Mouse (Mus musculus) heart, adult 2 months (tissue): ENCODE measurements around the gene Sart1. TPM values are rescaled to one million over a fixed set of nuclear protein-coding genes. Genes with fewer than 3 reads are reported as not detected.
A peak's percentile ranks its signal among the peaks of the same experiment; 100 is the strongest.

Experiments
- DNase-seq, 2 experiments: peaks; one replicate each; pipeline ENCODE4 v3.0.0; 2021
- H3K27ac ChIP-seq: fragments of 200-600 bp; 2 replicates; pipeline ENCODE4 v1.8.1; 2022
- H3K27me3 ChIP-seq: fragments of 200-500 bp; 2 replicates; pipeline ENCODE4 v1.6.1; 2012; ENCODE audit warnings: mild to moderate bottlenecking, low read length, inconsistent platforms, mixed read lengths; ENCODE audit not compliant: control insufficient read depth, insufficient read depth
- H3K36me3 ChIP-seq: fragments of 200-500 bp; 2 replicates; pipeline ENCODE4 v1.6.1; 2012; ENCODE audit warnings: low read length, inconsistent platforms; ENCODE audit not compliant: control insufficient read depth, insufficient read depth
- H3K4me1 ChIP-seq: fragments of 200-500 bp; 2 replicates; pipeline ENCODE4 v1.6.1; 2011; ENCODE audit warnings: low read length; ENCODE audit not compliant: control insufficient read depth, insufficient read depth
- H3K4me3 ChIP-seq: fragments of 200-600 bp; 2 replicates; pipeline ENCODE4 v1.8.1; 2022
- H3K79me2 ChIP-seq: fragments of 200-500 bp; replicated peaks from 2 replicates; pipeline ENCODE4 v1.6.1; 2012; ENCODE audit warnings: mild to moderate bottlenecking, inconsistent platforms, low read length, moderate library complexity, mixed read lengths; ENCODE audit not compliant: control insufficient read depth, insufficient read depth
- H3K9ac ChIP-seq: fragments of 200-500 bp; 2 replicates; pipeline ENCODE4 v1.6.1; 2012; ENCODE audit warnings: low read depth, mild to moderate bottlenecking, control low read depth, inconsistent platforms, low read length, mixed read lengths
- CTCF ChIP-seq: fragments of 200-600 bp; IDR thresholded peaks from 2 replicates; pipeline ENCODE4 v1.8.1; 2022; ENCODE audit warnings: antibody characterized with exemption, mild to moderate bottlenecking, moderate library complexity
- EP300 ChIP-seq: fragments of 200-500 bp; IDR thresholded peaks from 2 replicates; pipeline ENCODE4 v1.6.1; 2011; ENCODE audit warnings: low read depth, low read length, control low read depth; ENCODE audit not compliant: insufficient read depth
- POLR2A ChIP-seq: fragments of 200-500 bp; IDR thresholded peaks from 2 replicates; pipeline ENCODE4 v1.6.1; 2011; ENCODE audit warnings: mild to moderate bottlenecking, low read depth, low read length, control low read depth; ENCODE audit not compliant: insufficient read depth
- WGBS: fragments of 180-500 bp; shearing (Covaris S2); methylation state at CpG from one replicate; pipeline ENCODE4 v1.1.7; 2018; 5-methylcytosine and 5-hydroxymethylcytosine counted together
- intact Hi-C: fragments of 180-260 bp; cut with DNase I; formaldehyde crosslinking; loops from one replicate; pipeline ENCODE4 v1.15.1; 2025
- long read RNA-seq: library from polyadenylated mRNA; stranded (forward); transcript quantifications from one replicate; pipeline ENCODE4 v2.0.0, GENCODE M21; 2021
- polyA plus RNA-seq: library from polyadenylated mRNA; depleted of rRNA; stranded (reverse); fragments of >200 nt; gene quantifications from 2 replicates; pipeline ENCODE4 v1.2.3, GENCODE M21; 2012; rRNA removed
- total RNA-seq, 2 experiments: library from RNA; stranded (reverse); gene quantifications; 2 replicates each; pipeline ENCODE4 v1.2.3; 2021

Sart1 gene
- total RNA-seq: 10 to 100 TPM; 47.3 to 51.8 TPM
- polyA plus RNA-seq: 10.6 and 22.1 TPM in 2 replicates
- long read RNA-seq, full-length matches to known transcripts: 60 of 70 reads
- long read RNA-seq, partial matches to known transcripts: 5 of 70 reads
- long read RNA-seq, other reads (novel, unspliced or antisense): 5 of 70 reads

GRCm38 (mm10) chr19:5388588-5389242 lies at the start of gene Sart1:
Gene Sart1 (minus strand): TSS chr19:5388703.
- Histone ChIP-seq H3K4me1 (peaks cover 5% of the 10 kb centered on the region), H3K9ac (peak within 1 kb of the TSS; percentile 97), H3K27me3 (no peaks in the 10 kb centered on the region), H3K79me2 (peaks cover 3% of the 10 kb centered on the region), H3K4me3 (peak within 1 kb of the TSS; percentile 99), H3K36me3 (peaks cover 3% of the 10 kb centered on the region; the same call in 1 of the 2 replicates), H3K27ac (peak within 1 kb of the TSS; percentile 90)
- intact Hi-C loops: loop anchor here (1.0 to 10.0 kb wide), 4 partner anchors 22 to 296 kb away; partner anchors contain the start of genes AI837181, Drap1, Eif1ad and Map3k11
- peak; percentile 94 to 97 for DNase-seq
- 1% methylated on average over 43 of the region's 43 CpGs for WGBS
- TF ChIP-seq POLR2A (peak; percentile 98), CTCF (no peak)

GRCm38 (mm10) chr19:5433951-5434350 lies 45.4 kb upstream of the Sart1 start:
- intact Hi-C loops: loop anchor here (2.0 kb wide), 2 partner anchors 21 to 53 kb away; no protein-coding TSS in a partner anchor
- H3K79me2 ChIP-seq: no peaks in the 10 kb centered on the region
- WGBS: 36% methylated on average over 7 of the region's 7 CpGs
- peak overlapping the region; percentile 63 for H3K27ac ChIP-seq
- no peak overlapping the region for H3K9ac ChIP-seq
- TF ChIP-seq POLR2A (no peak), CTCF (no peak), EP300 (no peak)
- no peaks in the 10 kb centered on the region for H3K36me3 ChIP-seq
- H3K4me1 ChIP-seq: peaks cover 7% of the 10 kb centered on the region
- H3K4me3 ChIP-seq: no peak overlapping the region
- no peaks in the 10 kb centered on the region for H3K27me3 ChIP-seq
- no peak for DNase-seq

GRCm38 (mm10) chr19:5432992-5433852 lies 44.7 kb upstream of the Sart1 start:
- WGBS: 3% methylated on average over 16 of the region's 16 CpGs
- Histone ChIP-seq H3K36me3 (no peaks in the 10 kb centered on the region), H3K79me2 (no peaks in the 10 kb centered on the region), H3K9ac (peak overlapping the region; percentile 50), H3K27ac (peak overlapping the region; percentile 63), H3K4me1 (peaks cover 7% of the 10 kb centered on the region), H3K4me3 (peak overlapping the region; percentile 48), H3K27me3 (no peaks in the 10 kb centered on the region)
- intact Hi-C loops: loop anchor here (2.0 kb wide), 2 partner anchors 22 to 54 kb away; no protein-coding TSS in a partner anchor
- peak; percentile 70 to 71 for DNase-seq
- peak; percentile 55; the same call in 1 of the 2 replicates for TF ChIP-seq EP300
- TF ChIP-seq CTCF: peak; percentile 74
- TF ChIP-seq POLR2A: no peak

- WGBS: 78% methylated on average over 4 of the region's 4 CpGs
- intact Hi-C loops: loop anchor here (2.0 kb wide), 2 partner anchors 23 to 55 kb away; no protein-coding TSS in a partner anchor
These were observed 43.5 kb upstream of the Sart1 start for GRCm38 (mm10) chr19:5431911-5432464.

GRCm38 (mm10) chr19:5430408-5430807 lies 41.9 kb upstream of the Sart1 start:
- no peak overlapping the region for H3K27ac ChIP-seq
- TF ChIP-seq CTCF: no peak
- no peak for TF ChIP-seq EP300
- no peak for TF ChIP-seq POLR2A
- DNase-seq: no peak
- H3K9ac ChIP-seq: no peak overlapping the region
- H3K4me3 ChIP-seq: no peak overlapping the region
- peaks cover 6% of the 10 kb centered on the region; the same call in 1 of the 2 replicates for H3K79me2 ChIP-seq
- peaks cover 2% of the 10 kb centered on the region for H3K36me3 ChIP-seq
- intact Hi-C loops: no loop called here
- WGBS: 57% methylated on average over 1 of the region's 1 CpGs
- H3K27me3 ChIP-seq: no peaks in the 10 kb centered on the region
- H3K4me1 ChIP-seq: peaks cover 16% of the 10 kb centered on the region

More at GRCm38 (mm10) chr19:5431911-5432464, 43.5 kb upstream of the Sart1 start:
- Histone ChIP-seq H3K4me1 (peaks cover 8% of the 10 kb centered on the region), H3K79me2 (no peaks in the 10 kb centered on the region), H3K27ac (no peak overlapping the region; the same call in 1 of the 2 replicates), H3K36me3 (no peaks in the 10 kb centered on the region; the same call in 1 of the 2 replicates), H3K4me3 (no peak overlapping the region), H3K27me3 (no peaks in the 10 kb centered on the region), H3K9ac (no peak overlapping the region)
- DNase-seq: peak; percentile 33 to 53
- no peak for TF ChIP-seq EP300
- TF ChIP-seq CTCF: no peak
- no peak for TF ChIP-seq POLR2A
